Mouse (Mus musculus) ES-Bruce4 (cell line): Measurements from ENCODE around the gene Hist2h2aa1. TPM values are rescaled to one million over a fixed set of nuclear protein-coding genes. Genes with fewer than 3 reads are reported as not detected.
"Not testable (repeated sequence)": the region's sequence is repeated elsewhere in the genome, so short reads cannot be mapped to it uniquely, and the experiment has no call there.

Source experiments
- H3K27ac ChIP-seq: 2 replicates; pipeline ENCODE4 v1.5.1; 2012; ENCODE audit warnings: low read length, inconsistent platforms; ENCODE audit not compliant: insufficient read depth
- H3K27me3 ChIP-seq: 2 replicates; pipeline ENCODE4 v1.6.1; 2012; ENCODE audit warnings: mild to moderate bottlenecking, low read length, inconsistent platforms; ENCODE audit not compliant: control insufficient read depth, poor library complexity, insufficient read depth, severe bottlenecking
- H3K36me3 ChIP-seq: 2 replicates; pipeline ENCODE4 v1.6.1; 2012; ENCODE audit warnings: inconsistent platforms, mild to moderate bottlenecking, low read length, moderate library complexity; ENCODE audit not compliant: control insufficient read depth, poor library complexity, insufficient read depth, severe bottlenecking
- H3K4me1 ChIP-seq: one replicate; pipeline ENCODE4 v1.8.1; 2011; ENCODE audit warnings: low read length; ENCODE audit not compliant: control insufficient read depth, insufficient read depth
- H3K4me3 ChIP-seq: 2 replicates; pipeline ENCODE4 v1.5.1; 2011; ENCODE audit warnings: low read depth, mild to moderate bottlenecking, low read length
- H3K9ac ChIP-seq: 2 replicates; pipeline ENCODE4 v1.6.1; 2012; ENCODE audit warnings: low read depth, mild to moderate bottlenecking, inconsistent platforms; ENCODE audit not compliant: poor library complexity, severe bottlenecking
- H3K9me3 ChIP-seq: replicated peaks from 2 replicates; pipeline ENCODE4 v1.6.1; 2012; ENCODE audit warnings: mild to moderate bottlenecking, low read length, inconsistent platforms; ENCODE audit not compliant: control insufficient read depth, poor library complexity, insufficient read depth, severe bottlenecking
- CTCF ChIP-seq: IDR thresholded peaks from one replicate; pipeline ENCODE4 v1.8.1; 2011; ENCODE audit warnings: low read depth, low read length
- EP300 ChIP-seq: IDR thresholded peaks from 2 replicates; pipeline ENCODE4 v1.6.1; 2011; ENCODE audit warnings: low read depth, low read length; ENCODE audit not compliant: insufficient read depth
- POLR2A ChIP-seq: IDR thresholded peaks from one replicate; pipeline ENCODE4 v1.8.1; 2011; ENCODE audit warnings: low read length; ENCODE audit not compliant: insufficient read depth
- polyA plus RNA-seq: library from polyadenylated mRNA; stranded (reverse); fragments of >200 nt; gene quantifications from 2 replicates; pipeline ENCODE4 v1.2.4, GENCODE M21; 2011; ENCODE audit warnings: low read depth; ENCODE audit not compliant: missing spikeins, insufficient read depth, insufficient read length

Hist2h2aa1 gene
- polyA plus RNA-seq, 1 experiment = not detected

- Histone ChIP-seq H3K36me3 (peaks cover 2% of the 10 kb centered on the region; the same call in 1 of the 2 replicates), H3K9me3 (no peaks in the 10 kb centered on the region), H3K4me3 (peak overlapping the region; percentile 35), H3K27me3 (no peaks in the 10 kb centered on the region), H3K4me1 (no peaks in the 10 kb centered on the region), H3K27ac (0 out of 2 replicates have a peak overlapping the region, but pooled peaks have one; percentile 67), H3K9ac (peak overlapping the region; percentile 94)
- TF ChIP-seq POLR2A (no peak), CTCF (no peak), EP300 (no peak)
These were observed 4.5 kb upstream of the Hist2h2aa1 start for GRCm38 (mm10) chr3:96240799-96241197.

GRCm38 (mm10) chr3:96243921-96244572 lies 1.2 kb upstream of the Hist2h2aa1 start:
- H3K27ac ChIP-seq = peak overlapping the region; percentile 8
- peak overlapping the region; percentile 70 for H3K9ac ChIP-seq
- H3K27me3 ChIP-seq = no peaks in the 10 kb centered on the region
- no peaks in the 10 kb centered on the region for H3K4me1 ChIP-seq
- H3K9me3 ChIP-seq = no peaks in the 10 kb centered on the region
- TF ChIP-seq EP300 (no peak), CTCF (no peak), POLR2A (no peak)
- peak overlapping the region; percentile 99 for H3K4me3 ChIP-seq
- peaks cover 7% of the 10 kb centered on the region; the same call in 1 of the 2 replicates for H3K36me3 ChIP-seq

- peak overlapping the region; percentile 77 for H3K4me3 ChIP-seq
These were observed 721 bp downstream of the Hist2h2aa1 start for GRCm38 (mm10) chr3:96246018-96246417.

GRCm38 (mm10) chr3:96246427-96246856 lies 1.1 kb downstream of the Hist2h2aa1 start, which contains the start of gene Hist2h3c1:
Gene Hist2h3c1, plus strand, starts transcription at chr3:96246685.
- H3K27me3 ChIP-seq, H3K4me1 ChIP-seq, H3K36me3 ChIP-seq, H3K9me3 ChIP-seq: not testable (repeated sequence)
- Histone ChIP-seq H3K9ac (peak within 1 kb of the TSS; percentile 99), H3K4me3 (peak within 1 kb of the TSS; percentile 87), H3K27ac (peak within 1 kb of the TSS; percentile 88)

More at GRCm38 (mm10) chr3:96246018-96246417, 721 bp downstream of the Hist2h2aa1 start:
- not testable (repeated sequence) for H3K4me1 ChIP-seq, H3K9me3 ChIP-seq, H3K36me3 ChIP-seq, H3K27me3 ChIP-seq
- Histone ChIP-seq H3K9ac (peak overlapping the region; percentile 66; the same call in 1 of the 2 replicates), H3K27ac (peak overlapping the region; percentile 85)

GRCm38 (mm10) chr3:96247356-96248140 lies 2.3 kb downstream of the Hist2h2aa1 start:
- H3K4me3 ChIP-seq = peak overlapping the region; percentile 87
- TF ChIP-seq POLR2A = peak; percentile 25
- no peak for TF ChIP-seq EP300
- no peak for TF ChIP-seq CTCF
- H3K27me3 ChIP-seq = no peaks in the 10 kb centered on the region
- H3K4me1 ChIP-seq = no peaks in the 10 kb centered on the region
- H3K36me3 ChIP-seq = peaks cover 7% of the 10 kb centered on the region; the same call in 1 of the 2 replicates
- peak overlapping the region; percentile 99 for H3K9ac ChIP-seq
- H3K9me3 ChIP-seq = no peaks in the 10 kb centered on the region
- H3K27ac ChIP-seq = peak overlapping the region; percentile 88
